Mouse (Mus musculus) intestine, postnatal 0 days (tissue): ENCODE measurements around the gene Il19. TPM values are rescaled to one million over a fixed set of nuclear protein-coding genes. Genes with fewer than 3 reads are reported as not detected.
A peak's percentile ranks its signal among the peaks of the same experiment; 100 is the strongest.

Experiments used
- ATAC-seq: fragments of 200-750 bp; cut with Nextera tagmentation; 2 replicates; pipeline ENCODE4 v1.8.0; 2017; ENCODE audit warnings: mild to moderate bottlenecking, moderate TSS enrichment, moderate library complexity
- H3K27ac ChIP-seq: fragments of 300-500 bp; sonication (generic); 2 replicates; pipeline ENCODE4 v1.5.1; 2014; ENCODE audit warnings: mild to moderate bottlenecking, low read depth, low read length, moderate library complexity
- H3K27me3 ChIP-seq: fragments of 300-500 bp; sonication (generic); replicated peaks from 2 replicates; pipeline ENCODE4 v1.6.1; 2014; ENCODE audit warnings: low read length, mixed read lengths; ENCODE audit not compliant: control insufficient read depth, insufficient read depth
- H3K36me3 ChIP-seq: fragments of 300-500 bp; sonication (generic); 2 replicates; pipeline ENCODE4 v1.6.1; 2014; ENCODE audit warnings: mild to moderate bottlenecking, moderate library complexity; ENCODE audit not compliant: control insufficient read depth, insufficient read depth
- H3K4me1 ChIP-seq: fragments of 300-500 bp; sonication (generic); replicated peaks from 2 replicates; pipeline ENCODE4 v1.6.1; 2014; ENCODE audit warnings: antibody characterized with exemption, low read length, mixed read lengths; ENCODE audit not compliant: control insufficient read depth, insufficient read depth
- H3K4me2 ChIP-seq: fragments of 300-500 bp; sonication (generic); replicated peaks from 2 replicates; pipeline ENCODE4 v1.6.1; 2014; ENCODE audit warnings: low read depth, mild to moderate bottlenecking, moderate library complexity
- H3K4me3 ChIP-seq: fragments of 300-500 bp; sonication (generic); 2 replicates; pipeline ENCODE4 v1.5.1; 2014; ENCODE audit warnings: low read depth, low read length
- H3K9ac ChIP-seq: fragments of 300-500 bp; sonication (generic); 2 replicates; pipeline ENCODE4 v1.6.1; 2014; ENCODE audit warnings: mild to moderate bottlenecking, low read depth, low read length
- H3K9me3 ChIP-seq: fragments of 300-500 bp; sonication (generic); 2 replicates; pipeline ENCODE4 v1.6.1; 2016; ENCODE audit warnings: mixed run types; ENCODE audit not compliant: control insufficient read depth
- CTCF ChIP-seq: sonication (generic); IDR thresholded peaks from 2 replicates; pipeline ENCODE4 v1.5.1; 2016; ENCODE audit warnings: low read depth, mild to moderate bottlenecking, control low read depth, antibody characterized with exemption, moderate library complexity
- WGBS: fragments of 180-500 bp; shearing (Covaris S2); extraction: QIAGEN DNeasy Blood & Tissue Kit; methylation state at CpG from one replicate; pipeline ENCODE4 v1.1.7; 2014; 5-methylcytosine and 5-hydroxymethylcytosine counted together
- polyA plus RNA-seq: library from polyadenylated mRNA; unstranded; fragments of >200 nt; fragmentation: Nextera tagmentation; extraction: Ambion mirVana; gene quantifications from 2 replicates; pipeline ENCODE4 v1.2.1, GENCODE M21; 2015

The Il19 gene
- polyA plus RNA-seq, 1 experiment from 2014 or later: not detected

GRCm38 (mm10) chr1:130946920-130947319, 7.0 kb upstream of the Il19 start:
- TF ChIP-seq CTCF: no peak
- no peak for ATAC-seq
- no peak overlapping the region for H3K27ac ChIP-seq

DNA sequence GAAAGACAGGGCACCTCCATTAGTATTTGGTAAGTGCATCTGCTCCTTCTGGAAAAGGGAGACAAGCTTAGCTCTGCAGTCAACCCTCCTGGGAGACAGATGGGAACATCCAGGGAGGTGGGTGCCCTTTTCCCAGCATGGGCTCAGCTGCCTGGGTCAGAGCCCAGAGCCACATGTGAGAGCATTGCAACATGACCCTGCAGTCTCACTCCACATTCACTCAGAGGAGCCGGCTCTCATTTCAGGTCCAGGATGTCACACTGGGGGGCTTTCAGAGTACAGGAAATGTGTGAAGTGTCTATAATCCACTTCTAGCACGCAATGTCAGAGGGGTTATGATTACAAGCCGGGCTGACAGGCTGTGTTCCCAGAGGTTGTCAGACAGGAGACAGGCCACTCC, 1.9 kb upstream of the Il19 start:
- no peak overlapping the region for H3K27ac ChIP-seq
- WGBS: 58% methylated on average over 3 of the region's 3 CpGs
- no peak for ATAC-seq
- no peak overlapping the region for H3K4me3 ChIP-seq
- H3K9me3 ChIP-seq: no peaks in the 10 kb centered on the region
- TF ChIP-seq CTCF: no peak
- no peak overlapping the region for H3K4me2 ChIP-seq
- H3K36me3 ChIP-seq: no peaks in the 10 kb centered on the region
- no peak overlapping the region for H3K9ac ChIP-seq
- H3K27me3 ChIP-seq: no peaks in the 10 kb centered on the region
- H3K4me1 ChIP-seq: 0 out of 2 replicates have a peak, but pooled peaks cover 2% of the 10 kb centered on the region

More at GRCm38 (mm10) chr1:130946920-130947319, 7.0 kb upstream of the Il19 start:
- no peaks in the 10 kb centered on the region for H3K9me3 ChIP-seq
- H3K9ac ChIP-seq: no peak overlapping the region
- H3K4me3 ChIP-seq: no peak overlapping the region
- no peak overlapping the region for H3K4me2 ChIP-seq
- no peaks in the 10 kb centered on the region for H3K4me1 ChIP-seq
- no peaks in the 10 kb centered on the region for H3K27me3 ChIP-seq
- WGBS: 46% methylated on average over 6 of the region's 6 CpGs
- H3K36me3 ChIP-seq: no peaks in the 10 kb centered on the region

DNA sequence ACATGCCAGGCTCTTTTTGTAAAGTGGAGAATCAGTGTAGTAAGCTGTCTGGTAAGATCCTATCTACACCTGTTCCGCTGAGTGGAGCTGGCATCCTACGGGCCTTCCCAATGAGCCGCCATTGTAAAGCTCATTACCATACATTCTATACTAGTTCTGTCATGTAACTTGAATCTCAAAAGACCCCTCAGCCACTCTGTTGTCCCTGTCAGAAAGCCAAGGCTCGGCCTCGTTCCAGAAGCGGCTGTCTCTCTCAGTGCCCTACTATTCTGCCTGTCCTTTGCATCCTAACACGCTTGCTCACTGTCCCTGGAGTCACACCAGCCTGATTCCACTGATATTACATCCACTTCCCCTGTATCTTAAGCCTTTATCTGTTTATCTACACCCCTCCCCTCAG, 1.7 kb downstream of the Il19 start:
- H3K36me3 ChIP-seq: no peaks in the 10 kb centered on the region
- no peak overlapping the region for H3K4me2 ChIP-seq
- no peak overlapping the region for H3K9ac ChIP-seq
- 90% methylated on average over 7 of the region's 7 CpGs for WGBS
- no peak overlapping the region for H3K27ac ChIP-seq
- no peak for ATAC-seq
- 0 out of 2 replicates have a peak, but pooled peaks cover 2% of the 10 kb centered on the region for H3K4me1 ChIP-seq
- no peak for TF ChIP-seq CTCF
- no peaks in the 10 kb centered on the region for H3K27me3 ChIP-seq
- no peak overlapping the region for H3K4me3 ChIP-seq
- no peaks in the 10 kb centered on the region for H3K9me3 ChIP-seq

DNA sequence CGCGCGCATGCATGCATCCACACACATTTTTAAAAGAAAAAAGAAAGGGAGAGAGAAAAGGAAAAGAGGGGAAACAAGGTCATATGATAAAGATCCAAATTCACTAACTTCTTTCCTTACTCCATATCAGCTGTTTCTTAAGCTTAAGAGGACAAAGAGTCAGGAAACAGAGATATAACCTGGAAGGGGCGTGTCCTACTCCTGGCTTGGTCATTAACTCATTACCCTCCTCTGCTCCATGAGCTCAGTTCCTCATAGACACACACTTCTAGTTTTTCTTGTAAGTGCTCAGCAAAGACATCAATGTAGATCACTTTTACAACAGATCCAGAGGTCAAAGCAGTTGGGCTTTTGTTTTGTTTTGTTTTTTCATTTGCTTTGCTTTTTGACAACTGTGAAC, 2.7 kb downstream of the Il19 start:
- Histone ChIP-seq H3K9me3 (no peaks in the 10 kb centered on the region), H3K9ac (no peak overlapping the region), H3K4me2 (no peak overlapping the region), H3K27me3 (no peaks in the 10 kb centered on the region), H3K27ac (no peak overlapping the region), H3K4me1 (0 out of 2 replicates have a peak, but pooled peaks cover 2% of the 10 kb centered on the region), H3K4me3 (no peak overlapping the region), H3K36me3 (no peaks in the 10 kb centered on the region)
- no peak for ATAC-seq
- WGBS: 71% methylated on average over 4 of the region's 4 CpGs
- no peak for TF ChIP-seq CTCF

GRCm38 (mm10) chr1:130936351-130936750, 3.6 kb downstream of the Il19 start:
- Histone ChIP-seq H3K4me1 (0 out of 2 replicates have a peak, but pooled peaks cover 2% of the 10 kb centered on the region), H3K9ac (no peak overlapping the region), H3K4me2 (no peak overlapping the region), H3K36me3 (no peaks in the 10 kb centered on the region), H3K4me3 (no peak overlapping the region), H3K27ac (no peak overlapping the region), H3K27me3 (no peaks in the 10 kb centered on the region), H3K9me3 (no peaks in the 10 kb centered on the region)
- no peak for ATAC-seq
- 53% methylated on average over 6 of the region's 6 CpGs for WGBS
- no peak for TF ChIP-seq CTCF

GRCm38 (mm10) chr1:130926484-130926883, 13.4 kb downstream of the Il19 start:
- ATAC-seq: no peak
- H3K4me2 ChIP-seq: no peak overlapping the region
- H3K27me3 ChIP-seq: no peaks in the 10 kb centered on the region
- no peaks in the 10 kb centered on the region for H3K4me1 ChIP-seq
- H3K9ac ChIP-seq: no peak overlapping the region
- no peaks in the 10 kb centered on the region for H3K36me3 ChIP-seq
- no peak overlapping the region for H3K4me3 ChIP-seq
- H3K9me3 ChIP-seq: no peaks in the 10 kb centered on the region
- no peak overlapping the region for H3K27ac ChIP-seq
- TF ChIP-seq CTCF: peak; percentile 49
